Mouse (Mus musculus): ENCODE measurements around the gene Gm7534. TPM values are rescaled to one million over a fixed set of nuclear protein-coding genes. Genes with fewer than 3 reads are reported as not detected.

Gene Gm7534
- total RNA-seq, 2 experiments from 2014 or later, result not detected

Other genes with a start within 250 kb of the Gm7534 start
- gene Hmgn2, start 234.4 kb downstream of the Gm7534 start, total RNA-seq (2021), result 100 to 1,000 TPM; 119 to 123 TPM
- gene Dhdds, start 202.1 kb downstream of the Gm7534 start, total RNA-seq (2021), result 10 to 100 TPM; 57.8 to 62.6 TPM
- gene Lin28a, start 184.2 kb downstream of the Gm7534 start, total RNA-seq (2021), result not detected
- gene Zfp683, start 149.2 kb downstream of the Gm7534 start, total RNA-seq (2021), result not detected
- gene Crybg2, start 142.2 kb downstream of the Gm7534 start, total RNA-seq (2021), result 1 to 10 TPM; 1.2 to 1.8 TPM
- 1 to 10 TPM in 1 of 2 experiments, not detected in 1; 1.1 TPM for gene Cd52, start 107.9 kb downstream of the Gm7534 start, total RNA-seq (2021)
- gene Ubxn11, start 100.4 kb downstream of the Gm7534 start, total RNA-seq (2021), result 10 to 100 TPM; 32.8 to 34.7 TPM
- 100 to 1,000 TPM; 234 to 264 TPM for gene Sh3bgrl3, start 74.2 kb downstream of the Gm7534 start, total RNA-seq (2021)
- gene Cep85, start 15.9 kb downstream of the Gm7534 start, total RNA-seq (2021), result 10 to 100 TPM; 16.1 to 17.5 TPM
- not detected for gene Catsper4, start 24.4 kb upstream of the Gm7534 start, total RNA-seq (2021)
- under 1 TPM; 0.35 to 0.58 TPM for gene Cnksr1, start 35.4 kb upstream of the Gm7534 start, total RNA-seq (2021)
- gene E130218I03Rik, start 40.7 kb upstream of the Gm7534 start, total RNA-seq (2021), result not detected
- 10 to 100 TPM; 10.2 to 11.4 TPM for gene Zfp593, start 42.6 kb upstream of the Gm7534 start, total RNA-seq (2021)
- gene Gm30191, start 43.9 kb upstream of the Gm7534 start, total RNA-seq (2021), result not detected
- 1 to 10 TPM; 2.7 to 7.4 TPM for gene Grrp1, start 51.1 kb upstream of the Gm7534 start, total RNA-seq (2021)
- 10 to 100 TPM; 16.7 to 21.5 TPM for gene Pdik1l, start 84.9 kb upstream of the Gm7534 start, total RNA-seq (2021)
- gene Trim63, start 112.1 kb upstream of the Gm7534 start, total RNA-seq (2021), result not detected
- not detected for gene Slc30a2, start 140.2 kb upstream of the Gm7534 start, total RNA-seq (2021)
- gene Extl1, start 180.8 kb upstream of the Gm7534 start, total RNA-seq (2021), result 10 to 100 TPM; 41.8 to 45.5 TPM
- gene Pafah2, start 193.3 kb upstream of the Gm7534 start, total RNA-seq (2021), result 1 to 10 TPM; 6.6 to 8.2 TPM

Data from layer of hippocampus, postnatal 36 days (tissue).